Mouse (Mus musculus) common myeloid progenitor, adult 5-6 weeks (primary cell): Measurements from ENCODE around the gene Dnajc8. TPM values are rescaled to one million over a fixed set of nuclear protein-coding genes. Genes with fewer than 3 reads are reported as not detected.
A peak's percentile ranks its signal among the peaks of the same experiment; 100 is the strongest.

Experiments
- ATAC-seq: replicated peaks from 2 replicates; pipeline ENCODE4 v1.8.0; 2016; ENCODE audit warnings: low read depth, mild to moderate bottlenecking, moderate TSS enrichment, inconsistent platforms; ENCODE audit not compliant: poor library complexity, severe bottlenecking
- total RNA-seq: library from RNA; stranded (forward); fragments of 200-1000, 187-1606 nt; gene quantifications from 2 replicates; pipeline ENCODE4 v1.2.3, GENCODE M21; 2017

Dnajc8 gene
- total RNA-seq, 1 experiment from 2014 or later, result 412 TPM

- ATAC-seq, result peak; percentile 31; the same call in 1 of the 2 replicates
Measured at GRCm38 (mm10) chr4:132514555-132515135, 20.7 kb upstream of the Dnajc8 start.

GRCm38 (mm10) chr4:132515369-132516155 is 19.8 kb upstream of the Dnajc8 start:
- ATAC-seq, result peak; percentile 91

GRCm38 (mm10) chr4:132518066-132518465 is 17.3 kb upstream of the Dnajc8 start:
- ATAC-seq, result no peak

GRCm38 (mm10) chr4:132519188-132519587 is 16.2 kb upstream of the Dnajc8 start:
- ATAC-seq, result no peak

- ATAC-seq, result no peak
Measured at GRCm38 (mm10) chr4:132524321-132524741, 11.0 kb upstream of the Dnajc8 start.

GRCm38 (mm10) chr4:132524808-132525207 is 10.5 kb upstream of the Dnajc8 start:
- no peak for ATAC-seq

- 0 out of 2 replicates have a peak, but pooled peaks have one; percentile 36 for ATAC-seq
Measured at GRCm38 (mm10) chr4:132526678-132527077, 8.7 kb upstream of the Dnajc8 start.

GRCm38 (mm10) chr4:132527917-132528522 is 7.3 kb upstream of the Dnajc8 start:
- peak; percentile 58 for ATAC-seq

GRCm38 (mm10) chr4:132529344-132529743 is 6.0 kb upstream of the Dnajc8 start:
- peak; percentile 23; the same call in 1 of the 2 replicates for ATAC-seq

- peak; percentile 7; the same call in 1 of the 2 replicates for ATAC-seq
Measured at GRCm38 (mm10) chr4:132530033-132530804, 5.1 kb upstream of the Dnajc8 start.

GRCm38 (mm10) chr4:132532496-132532895 is 2.9 kb upstream of the Dnajc8 start:
- ATAC-seq, result 0 out of 2 replicates have a peak, but pooled peaks have one; percentile 3

GRCm38 (mm10) chr4:132532981-132533916 is 2.1 kb upstream of the Dnajc8 start, which contains the start of gene Atpif1:
Atpif1 (minus strand) TSS chr4:132533659.
- ATAC-seq, result peak; percentile 83

GRCm38 (mm10) chr4:132539481-132539880 is 4.1 kb downstream of the Dnajc8 start:
- no peak for ATAC-seq

- ATAC-seq, result no peak
Measured at GRCm38 (mm10) chr4:132541413-132541812, 6.1 kb downstream of the Dnajc8 start.

- no peak for ATAC-seq
Measured at GRCm38 (mm10) chr4:132542724-132543123, 7.4 kb downstream of the Dnajc8 start.

GRCm38 (mm10) chr4:132545851-132546250 is 10.5 kb downstream of the Dnajc8 start:
- ATAC-seq, result peak; percentile 83

GRCm38 (mm10) chr4:132554221-132554620 is 18.9 kb downstream of the Dnajc8 start:
- no peak for ATAC-seq

GRCm38 (mm10) chr4:132554653-132555052 is 19.3 kb downstream of the Dnajc8 start:
- peak; percentile 53 for ATAC-seq

GRCm38 (mm10) chr4:132555550-132555949 is 20.2 kb downstream of the Dnajc8 start:
- ATAC-seq, result peak; percentile 48; the same call in 1 of the 2 replicates
